Mouse (Mus musculus) kidney, embryonic 15.5 days (tissue): ENCODE data around the gene Fam8a1. TPM values are rescaled to one million over a fixed set of nuclear protein-coding genes. Genes with fewer than 3 reads are reported as not detected.

ENCODE experiments used
- ATAC-seq: fragments of 200-750 bp; cut with Nextera tagmentation; replicated peaks from 2 replicates; pipeline ENCODE4 v1.8.0; 2017; ENCODE audit warnings: moderate TSS enrichment; ENCODE audit not compliant: low FRiP score
- H3K27ac ChIP-seq: fragments of 300-500 bp; sonication (generic); 2 replicates; pipeline ENCODE4 v1.5.1; 2015; ENCODE audit warnings: mild to moderate bottlenecking, inconsistent platforms
- H3K27me3 ChIP-seq: fragments of 300-500 bp; sonication (generic); 2 replicates; pipeline ENCODE4 v1.6.1; 2015; ENCODE audit warnings: inconsistent platforms
- H3K36me3 ChIP-seq: fragments of 300-500 bp; sonication (generic); 2 replicates; pipeline ENCODE4 v1.6.1; 2015; ENCODE audit warnings: inconsistent platforms
- H3K4me1 ChIP-seq: fragments of 300-500 bp; sonication (generic); 2 replicates; pipeline ENCODE4 v1.6.1; 2015; ENCODE audit warnings: inconsistent platforms
- H3K4me2 ChIP-seq: fragments of 300-500 bp; sonication (generic); 2 replicates; pipeline ENCODE4 v1.6.1; 2015; ENCODE audit warnings: moderate library complexity, mild to moderate bottlenecking, inconsistent platforms
- H3K4me3 ChIP-seq: fragments of 300-500 bp; sonication (generic); replicated peaks from 2 replicates; pipeline ENCODE4 v1.5.1; 2015; ENCODE audit warnings: mild to moderate bottlenecking, inconsistent platforms
- H3K9ac ChIP-seq: fragments of 300-500 bp; sonication (generic); 2 replicates; pipeline ENCODE4 v1.6.1; 2015; ENCODE audit warnings: mild to moderate bottlenecking, inconsistent platforms
- H3K9me3 ChIP-seq: fragments of 300-500 bp; sonication (generic); replicated peaks from 2 replicates; pipeline ENCODE4 v1.6.1; 2016; ENCODE audit warnings: inconsistent platforms
- WGBS: fragments of 180-500 bp; shearing (Covaris S2); methylation state at CpG from one replicate; pipeline ENCODE4 v1.1.7; 2015; ENCODE audit warnings: mixed read lengths; 5-methylcytosine and 5-hydroxymethylcytosine counted together
- polyA plus RNA-seq: library from polyadenylated mRNA; unstranded; fragments of >200 nt; fragmentation: Nextera tagmentation; extraction: Ambion mirVana; gene quantifications from 2 replicates; pipeline ENCODE4 v1.2.1, GENCODE M21; 2015

The Fam8a1 gene
- polyA plus RNA-seq, 1 experiment from 2014 or later = 10.6 TPM

DNA sequence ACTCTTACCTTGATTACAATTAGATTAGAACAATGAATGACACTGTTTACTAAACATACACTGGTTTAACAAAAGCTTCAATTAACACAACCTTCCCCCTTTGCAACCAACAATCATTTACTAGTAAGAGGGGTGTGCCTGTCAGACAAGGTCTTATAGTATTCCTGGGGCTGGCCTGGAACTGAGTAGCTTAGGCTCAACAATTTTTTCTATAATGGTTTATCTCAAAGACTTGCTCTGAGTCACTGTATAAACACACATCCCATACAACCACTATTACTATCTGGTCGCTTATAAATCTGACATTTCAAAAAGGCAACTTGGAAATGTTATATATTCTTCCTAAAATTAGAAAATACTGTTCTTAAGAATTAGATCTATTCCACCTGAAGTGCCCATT is 14.0 kb downstream of the Fam8a1 start:
- no peaks in the 10 kb centered on the region for H3K4me1 ChIP-seq
- H3K9ac ChIP-seq = no peak overlapping the region
- no peak overlapping the region for H3K4me2 ChIP-seq
- H3K27me3 ChIP-seq = no peaks in the 10 kb centered on the region
- H3K27ac ChIP-seq = no peak overlapping the region
- H3K4me3 ChIP-seq = no peak overlapping the region
- no peak for ATAC-seq
- WGBS = 88% methylated on average over 1 of the region's 1 CpGs
- H3K36me3 ChIP-seq = peaks cover 84% of the 10 kb centered on the region
- H3K9me3 ChIP-seq = no peaks in the 10 kb centered on the region

DNA sequence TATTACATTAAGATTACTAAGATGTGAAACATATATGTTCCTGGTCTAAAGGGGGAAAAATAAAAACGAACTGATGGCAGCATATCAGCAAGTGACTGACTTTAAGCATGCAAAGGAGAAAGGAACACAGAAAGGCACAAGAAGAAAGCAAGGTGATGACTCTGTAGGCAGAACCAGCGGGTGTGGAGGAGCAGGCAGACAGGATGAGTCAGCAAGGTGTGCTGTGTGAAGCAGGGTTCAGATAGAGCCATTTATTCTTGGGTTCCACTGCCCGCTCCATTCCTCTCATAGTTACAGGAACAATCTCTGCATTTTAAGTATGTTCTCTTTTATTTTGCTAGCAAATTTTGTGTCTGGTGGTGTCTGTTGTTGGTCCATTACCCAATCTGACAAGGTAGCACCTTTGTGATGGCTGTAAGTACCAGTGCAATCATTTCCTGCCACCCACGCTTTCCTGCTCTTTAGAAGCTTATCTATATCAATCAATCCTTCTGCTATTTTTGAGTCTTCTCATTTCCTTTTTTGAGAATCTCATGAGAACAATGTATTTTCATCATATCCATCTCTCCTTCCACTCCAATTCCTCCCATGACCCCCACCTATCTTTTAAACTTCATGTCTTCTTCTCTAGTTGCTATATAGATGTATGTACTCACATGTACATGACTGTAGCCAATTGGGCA is 21.4 kb downstream of the Fam8a1 start:
- Histone ChIP-seq H3K4me3 (no peak overlapping the region), H3K36me3 (peaks cover 79% of the 10 kb centered on the region), H3K9me3 (no peaks in the 10 kb centered on the region), H3K27me3 (no peaks in the 10 kb centered on the region), H3K9ac (no peak overlapping the region), H3K4me1 (no peaks in the 10 kb centered on the region), H3K4me2 (no peak overlapping the region), H3K27ac (no peak overlapping the region)
- WGBS = 85% methylated on average over 4 of the region's 4 CpGs
- no peak for ATAC-seq

DNA sequence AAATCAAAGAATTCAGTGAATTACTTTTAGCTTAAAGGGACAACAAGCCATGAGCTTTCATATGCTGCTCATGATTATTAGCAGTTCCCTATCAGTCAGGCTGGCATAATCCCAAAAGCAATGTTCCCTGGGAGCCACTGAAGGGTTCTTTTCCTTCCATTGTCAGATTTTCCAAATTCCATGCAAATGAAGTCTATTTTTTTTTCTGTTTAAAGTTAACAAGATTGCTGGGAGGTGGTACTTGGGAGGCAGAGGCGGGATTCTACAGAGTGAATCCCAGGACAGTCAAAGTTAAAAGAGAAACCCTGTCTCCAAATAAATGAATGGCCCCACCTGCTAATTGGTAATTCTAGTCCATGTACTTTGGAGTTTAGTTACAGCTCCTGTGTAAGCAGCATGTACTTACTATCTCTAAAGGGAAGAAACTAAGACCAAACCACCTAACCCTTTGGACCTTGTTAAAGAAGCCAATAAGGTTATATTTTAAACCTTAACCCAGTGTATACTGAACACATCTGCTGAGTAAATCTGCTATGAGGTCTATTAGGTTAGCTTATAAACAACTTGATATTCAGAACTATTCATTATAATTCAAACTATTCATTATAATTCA is 26.1 kb downstream of the Fam8a1 start:
- no peak overlapping the region for H3K4me2 ChIP-seq
- no peaks in the 10 kb centered on the region for H3K27me3 ChIP-seq
- no peak overlapping the region for H3K9ac ChIP-seq
- ATAC-seq = no peak
- H3K27ac ChIP-seq = no peak overlapping the region
- no peaks in the 10 kb centered on the region for H3K4me1 ChIP-seq
- H3K9me3 ChIP-seq = no peaks in the 10 kb centered on the region
- peaks cover 60% of the 10 kb centered on the region for H3K36me3 ChIP-seq
- H3K4me3 ChIP-seq = no peak overlapping the region
- 90% methylated on average over 1 of the region's 1 CpGs for WGBS

DNA sequence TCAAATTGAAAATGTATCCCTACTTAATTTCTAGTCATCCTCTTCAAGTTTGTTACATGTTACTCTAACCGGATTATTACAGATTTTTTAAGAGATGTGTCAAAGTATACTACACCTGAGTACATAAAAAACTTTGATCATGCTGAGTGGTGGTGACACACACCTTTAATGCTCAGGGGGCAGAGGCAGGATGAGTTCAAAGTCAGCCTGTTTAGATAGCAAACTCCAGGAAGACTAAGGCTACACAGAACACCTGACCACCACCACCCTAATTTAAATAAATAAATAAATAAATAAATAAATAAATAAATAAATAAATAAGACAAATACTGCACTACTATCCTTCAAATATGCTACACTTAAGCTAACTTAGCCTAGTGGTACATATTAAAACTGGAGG is 26.6 kb downstream of the Fam8a1 start:
- peaks cover 55% of the 10 kb centered on the region for H3K36me3 ChIP-seq

DNA sequence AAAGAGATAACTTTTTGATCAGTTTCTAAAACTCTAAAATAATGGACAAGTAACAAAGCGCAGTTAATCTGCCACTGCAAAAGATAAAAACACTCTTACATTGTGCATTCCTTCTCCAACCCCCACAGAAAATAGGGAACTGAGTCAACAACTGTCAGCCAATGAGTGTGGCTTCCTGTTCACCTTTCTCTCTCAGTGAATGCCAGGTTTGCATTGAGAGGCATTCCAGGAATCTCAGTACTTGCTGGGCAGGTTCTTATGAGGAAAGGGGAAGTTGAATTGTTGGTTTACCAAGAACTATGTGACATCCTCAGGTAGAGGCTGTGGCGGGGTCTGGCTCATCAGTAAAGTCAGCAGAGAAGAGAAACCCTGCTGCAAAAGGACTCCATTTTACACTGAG is 27.5 kb downstream of the Fam8a1 start:
- H3K9me3 ChIP-seq = no peaks in the 10 kb centered on the region
- H3K4me1 ChIP-seq = no peaks in the 10 kb centered on the region
- no peaks in the 10 kb centered on the region for H3K27me3 ChIP-seq
- H3K27ac ChIP-seq = no peak overlapping the region
- H3K4me2 ChIP-seq = no peak overlapping the region
- no peak overlapping the region for H3K9ac ChIP-seq
- no peak for ATAC-seq
- WGBS = 86% methylated on average over 2 of the region's 2 CpGs
- peaks cover 57% of the 10 kb centered on the region for H3K36me3 ChIP-seq
- no peak overlapping the region for H3K4me3 ChIP-seq

More for the DNA sequence above, 26.6 kb downstream of the Fam8a1 start:
- H3K4me3 ChIP-seq = no peak overlapping the region
- no peak overlapping the region for H3K4me2 ChIP-seq
- no peak for ATAC-seq
- no peaks in the 10 kb centered on the region for H3K27me3 ChIP-seq
- H3K27ac ChIP-seq = no peak overlapping the region
- WGBS = 90% methylated on average over 1 of the region's 1 CpGs
- H3K9ac ChIP-seq = no peak overlapping the region
- H3K4me1 ChIP-seq = no peaks in the 10 kb centered on the region
- no peaks in the 10 kb centered on the region for H3K9me3 ChIP-seq

DNA sequence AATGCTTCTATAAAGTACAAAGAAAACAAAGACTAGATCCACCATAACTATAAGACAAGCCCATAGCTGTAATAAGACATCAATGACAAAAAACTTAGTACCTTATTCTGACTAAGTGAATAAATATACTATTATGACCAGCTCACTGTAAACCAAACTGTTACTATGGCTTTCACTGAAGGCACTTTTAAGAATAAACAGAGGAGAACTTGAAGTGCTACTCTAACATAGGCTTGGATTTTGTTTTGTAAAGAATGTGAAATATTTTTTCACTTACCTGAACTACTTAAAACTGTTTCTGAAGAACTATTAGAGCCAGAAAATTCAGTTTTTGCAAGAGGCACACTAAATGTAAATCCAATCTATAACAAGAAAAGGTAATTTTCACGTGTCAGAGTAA is 30.1 kb downstream of the Fam8a1 start:
- H3K36me3 ChIP-seq = peaks cover 65% of the 10 kb centered on the region
- H3K9ac ChIP-seq = no peak overlapping the region
- H3K27ac ChIP-seq = no peak overlapping the region
- H3K4me1 ChIP-seq = no peaks in the 10 kb centered on the region
- H3K9me3 ChIP-seq = no peaks in the 10 kb centered on the region
- 90% methylated on average over 1 of the region's 1 CpGs for WGBS
- no peak for ATAC-seq
- H3K4me3 ChIP-seq = no peak overlapping the region
- no peak overlapping the region for H3K4me2 ChIP-seq
- no peaks in the 10 kb centered on the region for H3K27me3 ChIP-seq

DNA sequence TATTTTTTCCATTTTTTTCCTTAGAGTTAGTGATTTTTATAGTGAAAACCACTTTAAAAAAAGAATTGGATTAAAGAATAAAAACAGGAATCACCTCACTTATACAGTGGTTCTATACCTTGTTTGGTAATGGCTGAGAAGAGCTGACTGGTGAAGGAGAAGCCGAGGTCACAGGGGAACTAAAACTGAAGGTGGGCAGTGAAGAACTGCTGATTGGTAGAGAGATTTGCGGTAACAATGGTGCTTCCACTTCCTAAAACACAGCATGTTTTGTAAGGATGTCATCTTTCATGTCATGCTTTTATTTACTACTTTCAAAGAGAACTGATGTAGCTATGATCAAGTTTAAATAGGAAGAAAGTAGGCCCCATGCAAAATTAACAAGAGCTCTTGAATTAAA is 32.2 kb downstream of the Fam8a1 start:
- no peaks in the 10 kb centered on the region for H3K27me3 ChIP-seq
- H3K4me1 ChIP-seq = no peaks in the 10 kb centered on the region
- no peak overlapping the region for H3K27ac ChIP-seq
- no peak overlapping the region for H3K4me2 ChIP-seq
- peaks cover 62% of the 10 kb centered on the region for H3K36me3 ChIP-seq
- 92% methylated on average over 2 of the region's 2 CpGs for WGBS
- no peaks in the 10 kb centered on the region for H3K9me3 ChIP-seq
- H3K9ac ChIP-seq = no peak overlapping the region
- ATAC-seq = no peak
- no peak overlapping the region for H3K4me3 ChIP-seq

DNA sequence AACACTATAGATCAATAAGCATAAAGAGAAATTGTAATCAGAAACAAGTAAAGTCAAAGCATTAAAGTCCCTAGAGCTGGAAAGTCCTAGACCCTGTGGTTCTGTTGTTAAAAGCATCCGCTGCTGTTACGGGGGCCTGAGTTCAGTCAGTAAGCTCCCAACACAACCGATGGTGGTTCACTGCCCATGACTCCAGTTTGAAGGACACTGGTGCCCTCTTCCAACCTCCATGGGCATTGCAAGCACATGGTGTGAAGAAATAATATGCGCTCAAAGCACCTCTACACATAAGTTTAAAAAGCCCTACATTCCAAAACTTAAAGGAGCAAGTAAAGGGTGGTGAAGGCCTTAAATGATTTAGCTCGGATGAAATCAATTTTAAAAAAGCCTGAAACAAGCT is 33.8 kb downstream of the Fam8a1 start:
- H3K4me3 ChIP-seq = no peak overlapping the region
- WGBS = 90% methylated on average over 5 of the region's 5 CpGs
- no peaks in the 10 kb centered on the region for H3K27me3 ChIP-seq
- H3K36me3 ChIP-seq = peaks cover 61% of the 10 kb centered on the region
- H3K9me3 ChIP-seq = no peaks in the 10 kb centered on the region
- H3K4me1 ChIP-seq = no peaks in the 10 kb centered on the region
- H3K27ac ChIP-seq = no peak overlapping the region
- no peak for ATAC-seq
- no peak overlapping the region for H3K9ac ChIP-seq
- H3K4me2 ChIP-seq = no peak overlapping the region

DNA sequence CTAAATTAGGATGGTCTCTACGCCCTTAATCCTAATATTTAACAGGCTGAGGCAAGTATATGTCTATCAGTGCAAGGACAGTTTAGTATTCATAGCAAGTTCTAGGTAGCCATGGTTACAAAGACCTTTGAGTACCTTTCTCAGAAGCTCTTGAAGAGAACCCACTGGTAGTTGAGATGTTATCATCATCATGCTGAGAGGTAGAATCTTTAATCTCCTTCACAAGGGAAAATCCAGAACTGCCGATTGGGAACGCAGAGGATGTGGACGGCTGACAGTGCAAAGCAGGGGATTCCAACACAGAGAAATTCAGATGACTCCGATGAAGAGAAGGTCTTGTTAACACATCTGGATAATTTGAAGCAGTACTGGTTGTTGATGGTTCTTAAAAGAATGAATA is 44.2 kb downstream of the Fam8a1 start:
- Histone ChIP-seq H3K4me1 (no peaks in the 10 kb centered on the region), H3K4me3 (no peak overlapping the region), H3K9me3 (no peaks in the 10 kb centered on the region), H3K27ac (no peak overlapping the region), H3K4me2 (no peak overlapping the region), H3K27me3 (no peaks in the 10 kb centered on the region), H3K9ac (no peak overlapping the region), H3K36me3 (peaks cover 69% of the 10 kb centered on the region)
- ATAC-seq = no peak
- WGBS = 96% methylated on average over 5 of the region's 5 CpGs

DNA sequence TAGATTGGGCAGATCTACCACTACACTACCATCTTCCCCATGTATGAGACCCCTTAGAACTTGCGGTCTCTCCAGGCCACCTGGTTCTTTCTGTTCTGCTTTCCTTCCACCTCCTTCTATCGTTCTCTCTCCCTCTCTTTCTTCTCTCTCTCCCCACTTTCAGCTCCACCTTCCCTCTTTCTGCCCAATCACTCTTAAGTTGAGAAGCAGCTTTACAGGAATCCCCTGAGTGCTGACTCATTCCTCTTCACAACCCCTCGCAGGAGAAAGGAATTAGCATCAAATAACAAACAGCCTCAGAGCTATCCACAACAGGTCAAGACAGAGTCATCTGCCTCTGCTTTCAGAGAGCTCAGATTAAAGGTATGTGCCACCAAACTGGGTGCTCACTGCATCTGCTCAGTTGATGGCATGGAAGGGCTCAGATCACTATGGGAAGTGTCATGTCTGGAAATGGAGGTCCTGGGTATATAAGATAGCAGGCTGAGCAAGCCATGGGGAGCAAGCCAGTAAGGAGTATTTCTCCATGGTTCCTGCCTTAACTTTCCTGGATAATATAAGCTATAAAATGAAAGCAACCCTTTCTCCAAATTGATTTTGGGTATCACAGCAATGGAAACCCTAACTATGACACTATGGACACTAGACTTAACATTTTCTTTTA is 46.8 kb downstream of the Fam8a1 start:
- H3K36me3 ChIP-seq = peaks cover 52% of the 10 kb centered on the region
- H3K27ac ChIP-seq = no peak overlapping the region
- 66% methylated on average over 3 of the region's 3 CpGs for WGBS
- ATAC-seq = no peak
- H3K4me2 ChIP-seq = no peak overlapping the region
- no peaks in the 10 kb centered on the region for H3K27me3 ChIP-seq
- H3K9me3 ChIP-seq = no peaks in the 10 kb centered on the region
- 0 out of 2 replicates have a peak, but pooled peaks cover 4% of the 10 kb centered on the region for H3K4me1 ChIP-seq
- no peak overlapping the region for H3K4me3 ChIP-seq
- H3K9ac ChIP-seq = no peak overlapping the region

DNA sequence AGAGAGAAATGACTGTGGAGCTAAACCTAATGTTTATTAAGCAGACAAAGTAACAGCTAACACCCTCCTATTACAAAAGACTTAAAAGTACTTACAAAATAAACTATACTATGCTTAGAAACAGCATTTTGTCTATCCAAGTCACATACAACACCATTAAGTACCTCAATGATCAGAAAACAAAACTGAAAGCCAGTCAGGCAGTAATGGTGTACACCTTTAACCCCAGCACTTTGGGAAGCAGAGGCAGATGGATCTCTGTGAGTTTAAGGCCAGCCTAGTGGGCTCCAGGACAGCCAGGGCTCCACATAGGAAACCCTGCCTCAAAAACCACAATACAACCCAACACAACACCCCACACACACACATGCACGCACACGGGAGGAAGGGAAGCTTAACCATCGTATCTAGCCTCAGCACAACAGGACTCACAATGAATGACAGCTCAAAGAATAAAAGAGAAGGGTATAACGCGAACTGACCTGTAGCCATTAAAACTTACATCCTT is 49.6 kb downstream of the Fam8a1 start:
- no peak overlapping the region for H3K27ac ChIP-seq
- WGBS = 77% methylated on average over 5 of the region's 5 CpGs
- H3K9me3 ChIP-seq = no peaks in the 10 kb centered on the region
- H3K4me3 ChIP-seq = no peak overlapping the region
- no peak for ATAC-seq
- no peaks in the 10 kb centered on the region for H3K27me3 ChIP-seq
- H3K4me1 ChIP-seq = 0 out of 2 replicates have a peak, but pooled peaks cover 4% of the 10 kb centered on the region
- peaks cover 29% of the 10 kb centered on the region for H3K36me3 ChIP-seq
- no peak overlapping the region for H3K4me2 ChIP-seq
- no peak overlapping the region for H3K9ac ChIP-seq

DNA sequence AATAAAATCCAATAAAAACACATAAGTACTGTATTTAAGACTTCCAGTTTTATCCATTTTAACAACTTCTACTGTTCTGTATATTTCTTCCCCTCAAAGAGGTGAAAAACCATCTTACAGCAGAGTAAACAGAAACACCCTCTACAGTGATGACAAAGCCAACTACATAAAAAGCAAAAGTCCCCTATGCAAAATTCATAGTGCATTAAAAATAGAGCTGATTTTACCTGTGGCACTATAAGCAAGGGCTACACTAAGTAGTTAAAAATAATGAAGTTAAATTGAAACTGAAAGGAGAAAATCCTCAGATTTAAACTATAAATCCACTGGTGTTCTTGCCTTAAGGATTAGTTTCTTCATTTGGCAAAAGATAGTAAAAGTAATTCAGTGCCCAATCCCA is 51.7 kb downstream of the Fam8a1 start:
- no peak for ATAC-seq
- peaks cover 15% of the 10 kb centered on the region for H3K36me3 ChIP-seq
- no peaks in the 10 kb centered on the region for H3K27me3 ChIP-seq
- H3K4me1 ChIP-seq = peaks cover 18% of the 10 kb centered on the region
- no peak overlapping the region for H3K4me2 ChIP-seq
- H3K4me3 ChIP-seq = no peak overlapping the region
- H3K9me3 ChIP-seq = no peaks in the 10 kb centered on the region
- H3K9ac ChIP-seq = no peak overlapping the region
- H3K27ac ChIP-seq = no peak overlapping the region
